16 mouse cellular contexts compared by ENCODE assay signal in genomic region chr13:114145249-114145648, GRCm38 (mm10).
"Had no signal": no experiment of that assay in that cellular context is flagged by ENCODE, and none has a peak within 500 bp of the region (broad histone marks: within the 10 kb centered on the region; RNA-seq: fewer than 3 reads in every experiment).

No protein-coding gene starts in this region.

- H3K27me3 ChIP-seq: limb, embryonic 12.5 days; liver, embryonic 13.5 days; lung, embryonic 15.5 days; megakaryocyte, embryonic 14.5 days; midbrain, embryonic 12.5 days; neural tube, embryonic 12.5 days had no signal

- H3K4me3 ChIP-seq: limb, embryonic 12.5 days; liver, embryonic 13.5 days; lung, embryonic 15.5 days; megakaryocyte, embryonic 14.5 days; midbrain, embryonic 12.5 days; neural tube, embryonic 12.5 days had no signal

- ATAC-seq: liver, postnatal 0 days had no signal

- H3K27ac ChIP-seq: limb, embryonic 12.5 days; liver, embryonic 13.5 days; lung, embryonic 15.5 days; macrophage; midbrain, embryonic 12.5 days; neural tube, embryonic 12.5 days had no signal

- H3K9me3 ChIP-seq: limb, embryonic 12.5 days; liver, embryonic 13.5 days; lung, embryonic 15.5 days; midbrain, embryonic 12.5 days; neural tube, embryonic 12.5 days had no signal

- H3K4me1 ChIP-seq: liver, embryonic 13.5 days; lung, embryonic 15.5 days; megakaryocyte, embryonic 14.5 days had no signal

- DNase-seq: kidney, adult 8-10 months; kidney, postnatal 25 days; layer of hippocampus, adult 9-11 months; layer of hippocampus, postnatal 36 days; liver; liver, embryonic 13.5 days; liver, postnatal 0 days; lung, postnatal 14 days; right cerebral cortex, postnatal 14 days; thymus, postnatal 36 days had no signal

- H3K9ac ChIP-seq: limb, embryonic 12.5 days; liver, embryonic 13.5 days; liver, postnatal 0 days; lung, embryonic 15.5 days; midbrain, embryonic 12.5 days; neural tube, embryonic 12.5 days had no signal

- H3K36me3 ChIP-seq: limb, embryonic 12.5 days; liver, embryonic 13.5 days; lung, embryonic 15.5 days; midbrain, embryonic 12.5 days; neural tube, embryonic 12.5 days had no signal

- H3K4me2 ChIP-seq: limb, embryonic 12.5 days; liver, embryonic 13.5 days; lung, embryonic 15.5 days; midbrain, embryonic 12.5 days; neural tube, embryonic 12.5 days had no signal
